Mouse (Mus musculus) small intestine, adult 2 months (tissue): Measurements from ENCODE around the gene Rbm5.

Experiments used
- CTCF ChIP-seq: fragments of 200-500 bp; IDR thresholded peaks from 2 replicates; pipeline ENCODE4 v1.5.1; 2012; ENCODE audit warnings: low read depth, mild to moderate bottlenecking, control low read depth, inconsistent platforms, low read length, moderate library complexity, mixed read lengths; ENCODE audit not compliant: insufficient replicate concordance, insufficient read length; ENCODE audit errors: extremely low read depth
- POLR2A ChIP-seq: fragments of 200-500 bp; IDR thresholded peaks from 2 replicates; pipeline ENCODE4 v1.6.1; 2012; ENCODE audit warnings: low read depth, mild to moderate bottlenecking, control low read depth, inconsistent platforms, low read length, moderate library complexity

DNA sequence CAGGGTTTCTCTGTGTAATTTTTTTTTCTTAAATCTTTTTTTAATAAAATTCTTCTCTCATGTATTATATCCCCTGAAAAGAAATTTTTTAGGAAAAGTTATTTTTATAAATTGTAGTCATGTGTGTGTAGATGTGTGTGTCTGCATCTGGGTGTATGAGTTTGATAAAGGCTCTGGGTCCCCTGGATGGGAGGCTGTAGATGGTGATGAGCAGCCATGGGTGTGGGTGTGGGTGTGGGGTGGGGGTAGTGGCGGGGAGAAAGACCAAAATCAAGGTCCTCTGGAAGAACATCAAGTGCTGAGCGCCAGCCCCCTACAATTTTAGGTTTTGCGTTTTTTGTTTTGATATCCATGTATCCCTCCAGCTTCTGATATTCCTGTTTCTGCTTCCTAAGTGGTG is 22.7 kb downstream of the Rbm5 start:
- TF ChIP-seq POLR2A (no peak), CTCF (no peak)
